Mouse (Mus musculus): ENCODE data around the gene Abi3bp. TPM values are rescaled to one million over a fixed set of nuclear protein-coding genes. Genes with fewer than 3 reads are reported as not detected.

The Abi3bp gene
- polyA plus RNA-seq, 1 experiment, result 0.01 TPM

- Histone ChIP-seq H3K4me3 (no peak overlapping the region), H3K36me3 (ENCODE audit: control insufficient read depth, insufficient read depth) (no peaks in the 10 kb centered on the region), H3ac (ENCODE audit: control insufficient read depth, insufficient read length) (no peak overlapping the region), H3K4me2 (ENCODE audit: low read depth) (no peak overlapping the region), H3K27me3 (ENCODE audit: control insufficient read depth, insufficient read depth, insufficient read length) (no peaks in the 10 kb centered on the region), H3K79me2 (ENCODE audit: control insufficient read depth, insufficient read depth) (no peaks in the 10 kb centered on the region)
- TF ChIP-seq TCF12 (IDR thresholded peaks at IDR 0.05; ENCODE audit: insufficient read depth, poor library complexity, severe bottlenecking), result no peak
- TF ChIP-seq USF1 (IDR thresholded peaks at IDR 0.05; ENCODE audit: low read depth), result peak; percentile 66
Measured at GRCm38 (mm10) chr16:56646382-56647172, 168.9 kb downstream of the Abi3bp start.

- no peak overlapping the region for H3K4me3 ChIP-seq
- no peaks in the 10 kb centered on the region for H3K36me3 ChIP-seq (ENCODE audit: control insufficient read depth, insufficient read depth)
- no peaks in the 10 kb centered on the region for H3K27me3 ChIP-seq (ENCODE audit: control insufficient read depth, insufficient read depth, insufficient read length)
- no peak for TF ChIP-seq MAX (IDR thresholded peaks at IDR 0.05; ENCODE audit: low read depth)
- TF ChIP-seq REST (IDR thresholded peaks at IDR 0.05; ENCODE audit: insufficient read depth, insufficient read length), result no peak
- no peak for TF ChIP-seq MYOD1 (IDR thresholded peaks at IDR 0.05; ENCODE audit: control insufficient read depth in 1 of 3, insufficient read length in 2 of 3, low read depth in 2 of 3)
- no peak for TF ChIP-seq E2F4 (IDR thresholded peaks at IDR 0.05; ENCODE audit: insufficient read depth)
- no peak for TF ChIP-seq SRF (IDR thresholded peaks at IDR 0.05; ENCODE audit: control insufficient read depth, insufficient read length, low read depth)
- TF ChIP-seq MYOG (IDR thresholded peaks at IDR 0.05; ENCODE audit: control insufficient read depth in 1 of 3, insufficient read depth in 1 of 3, insufficient read length in 2 of 3, low read depth in 2 of 3), result no peak
- TF ChIP-seq CEBPB (IDR thresholded peaks at IDR 0.05; ENCODE audit: insufficient read depth, poor library complexity, severe bottlenecking), result no peak
- no peak for TF ChIP-seq USF1 (IDR thresholded peaks at IDR 0.05; ENCODE audit: low read depth)
- no peak for TF ChIP-seq TCF3 (IDR thresholded peaks at IDR 0.05; ENCODE audit: insufficient read length, low read depth)
- no peak for TF ChIP-seq TCF12 (IDR thresholded peaks at IDR 0.05; ENCODE audit: insufficient read depth, poor library complexity, severe bottlenecking)
- no peak for TF ChIP-seq POLR2AphosphoS2 (IDR thresholded peaks at IDR 0.05; ENCODE audit: insufficient read length, low read depth)
- no peak for TF ChIP-seq POLR2A (IDR thresholded peaks at IDR 0.05; ENCODE audit: insufficient read length, low read depth)
- H3K4me2 ChIP-seq (ENCODE audit: low read depth), result no peak overlapping the region
- no peaks in the 10 kb centered on the region for H3K79me2 ChIP-seq (ENCODE audit: control insufficient read depth, insufficient read depth)
- H3ac ChIP-seq (ENCODE audit: control insufficient read depth, insufficient read length), result no peak overlapping the region
Measured at GRCm38 (mm10) chr16:56655193-56655910, 177.7 kb downstream of the Abi3bp start.

GRCm38 (mm10) chr16:56658866-56659265 is 181.2 kb downstream of the Abi3bp start:
- H3K27me3 ChIP-seq (ENCODE audit: control insufficient read depth, insufficient read depth, insufficient read length), result no peaks in the 10 kb centered on the region
- no peaks in the 10 kb centered on the region for H3K79me2 ChIP-seq (ENCODE audit: control insufficient read depth, insufficient read depth)
- TF ChIP-seq E2F4 (IDR thresholded peaks at IDR 0.05; ENCODE audit: insufficient read depth), result no peak
- TF ChIP-seq POLR2AphosphoS2 (IDR thresholded peaks at IDR 0.05; ENCODE audit: insufficient read length, low read depth), result no peak
- TF ChIP-seq USF1 (IDR thresholded peaks at IDR 0.05; ENCODE audit: low read depth), result no peak
- no peak for TF ChIP-seq SRF (IDR thresholded peaks at IDR 0.05; ENCODE audit: control insufficient read depth, insufficient read length, low read depth)
- TF ChIP-seq MYOD1 (IDR thresholded peaks at IDR 0.05; ENCODE audit: control insufficient read depth in 1 of 3, insufficient read length in 2 of 3, low read depth in 2 of 3), result no peak
- no peak for TF ChIP-seq MAX (IDR thresholded peaks at IDR 0.05; ENCODE audit: low read depth)
- no peak for TF ChIP-seq TCF3 (IDR thresholded peaks at IDR 0.05; ENCODE audit: insufficient read length, low read depth)
- TF ChIP-seq POLR2A (IDR thresholded peaks at IDR 0.05; ENCODE audit: insufficient read length, low read depth), result no peak
- TF ChIP-seq REST (IDR thresholded peaks at IDR 0.05; ENCODE audit: insufficient read depth, insufficient read length), result no peak
- no peak for TF ChIP-seq CEBPB (IDR thresholded peaks at IDR 0.05; ENCODE audit: insufficient read depth, poor library complexity, severe bottlenecking)
- no peak for TF ChIP-seq MYOG (IDR thresholded peaks at IDR 0.05; ENCODE audit: control insufficient read depth in 1 of 3, insufficient read depth in 1 of 3, insufficient read length in 2 of 3, low read depth in 2 of 3)
- TF ChIP-seq TCF12 (IDR thresholded peaks at IDR 0.05; ENCODE audit: insufficient read depth, poor library complexity, severe bottlenecking), result no peak
- no peaks in the 10 kb centered on the region for H3K36me3 ChIP-seq (ENCODE audit: control insufficient read depth, insufficient read depth)
- no peak overlapping the region for H3ac ChIP-seq (ENCODE audit: control insufficient read depth, insufficient read length)
- no peak overlapping the region for H3K4me2 ChIP-seq (ENCODE audit: low read depth)
- H3K4me3 ChIP-seq, result no peak overlapping the region

- TF ChIP-seq POLR2A (IDR thresholded peaks at IDR 0.05; ENCODE audit: insufficient read length, low read depth) (no peak), POLR2AphosphoS2 (IDR thresholded peaks at IDR 0.05; ENCODE audit: insufficient read length, low read depth) (no peak), MYOD1 (IDR thresholded peaks at IDR 0.05; ENCODE audit: control insufficient read depth in 1 of 3, insufficient read length in 2 of 3, low read depth in 2 of 3) (no peak), REST (IDR thresholded peaks at IDR 0.05; ENCODE audit: insufficient read depth, insufficient read length) (no peak), USF1 (IDR thresholded peaks at IDR 0.05; ENCODE audit: low read depth) (no peak), MAX (IDR thresholded peaks at IDR 0.05; ENCODE audit: low read depth) (no peak), TCF12 (IDR thresholded peaks at IDR 0.05; ENCODE audit: insufficient read depth, poor library complexity, severe bottlenecking) (no peak), E2F4 (IDR thresholded peaks at IDR 0.05; ENCODE audit: insufficient read depth) (no peak), SRF (IDR thresholded peaks at IDR 0.05; ENCODE audit: control insufficient read depth, insufficient read length, low read depth) (no peak), CEBPB (IDR thresholded peaks at IDR 0.05; ENCODE audit: insufficient read depth, poor library complexity, severe bottlenecking) (no peak), TCF3 (IDR thresholded peaks at IDR 0.05; ENCODE audit: insufficient read length, low read depth) (no peak), MYOG (IDR thresholded peaks at IDR 0.05; ENCODE audit: control insufficient read depth in 1 of 3, insufficient read depth in 1 of 3, insufficient read length in 2 of 3, low read depth in 2 of 3) (no peak)
- Histone ChIP-seq H3K4me2 (ENCODE audit: low read depth) (no peak overlapping the region), H3K36me3 (ENCODE audit: control insufficient read depth, insufficient read depth) (no peaks in the 10 kb centered on the region), H3K4me3 (no peak overlapping the region), H3ac (ENCODE audit: control insufficient read depth, insufficient read length) (no peak overlapping the region), H3K27me3 (ENCODE audit: control insufficient read depth, insufficient read depth, insufficient read length) (no peaks in the 10 kb centered on the region), H3K79me2 (ENCODE audit: control insufficient read depth, insufficient read depth) (no peaks in the 10 kb centered on the region)
Measured at GRCm38 (mm10) chr16:56669520-56669919, 191.8 kb downstream of the Abi3bp start.
